Mouse (Mus musculus): ENCODE results near the gene Cyb561. TPM values are rescaled to one million over a fixed set of nuclear protein-coding genes. Genes with fewer than 3 reads are reported as not detected.
A peak's percentile ranks its signal among the peaks of the same experiment; 100 is the strongest.

The Cyb561 gene
- total RNA-seq (2021), result 10 to 100 TPM; 87.9 to 92.8 TPM
- long read RNA-seq, experiment 1, transcript Cyb561-201 (6 exons, 2,741 nt), result major isoform, 65 of 190 reads
- long read RNA-seq, experiment 1, partial matches to known transcripts, result 21 of 190 reads
- long read RNA-seq, experiment 1, other reads (novel, unspliced or antisense), result 99 of 190 reads
- long read RNA-seq, experiment 2, transcript Cyb561-201 (6 exons, 2,741 nt), result major isoform, 35 of 151 reads
- long read RNA-seq, experiment 2, partial matches to known transcripts, result 11 of 151 reads
- long read RNA-seq, experiment 2, other reads (novel, unspliced or antisense), result 99 of 151 reads

- intact Hi-C loops (cut with DNase I), result no loop called here
- no peak within 1 kb of the TSS for H3K27ac ChIP-seq
- no peak for TF ChIP-seq CTCF (IDR thresholded peaks at IDR 0.05)
- no peak for DNase-seq (ENCODE audit: extremely low spot score in 1 of 2, low spot score in 2 of 2)
- H3K4me3 ChIP-seq, result no peak within 1 kb of the TSS
These were observed at the start of gene Cyb561 for GRCm38 (mm10) chr11:105952911-105953386. TSS of gene Cyb561 (minus strand) at chr11:105953336.

DNA sequence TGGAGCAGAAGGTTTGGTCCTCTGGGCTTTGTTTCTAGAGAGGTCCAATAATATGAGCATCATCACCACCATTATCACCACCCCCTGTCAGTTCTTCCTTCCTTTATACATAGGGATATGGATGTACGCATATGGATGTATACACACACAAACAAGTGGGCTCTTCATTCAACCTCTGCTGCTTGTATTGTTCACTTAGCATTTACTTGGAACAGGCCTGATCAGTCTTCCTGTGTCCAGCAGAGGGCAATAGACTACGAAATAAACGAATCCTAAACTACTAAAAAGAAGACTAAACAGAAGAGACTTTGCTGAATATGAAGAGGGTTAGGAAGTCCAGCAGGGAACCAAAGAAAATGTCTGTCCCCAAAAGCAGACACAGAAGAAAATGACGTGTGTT, 48.6 kb upstream of the Cyb561 start:
- TF ChIP-seq CTCF (IDR thresholded peaks at IDR 0.05), result peak; percentile 67
- H3K27ac ChIP-seq, result no peak overlapping the region
- no peak overlapping the region for H3K4me3 ChIP-seq
- intact Hi-C loops (cut with DNase I), result loop anchor here (2.0 to 5.0 kb wide), 2 partner anchors 25 to 76 kb away; no protein-coding TSS in a partner anchor
- DNase-seq (ENCODE audit: extremely low spot score in 1 of 2, low spot score in 2 of 2), result no peak

- no peak for DNase-seq (ENCODE audit: extremely low spot score in 1 of 2, low spot score in 2 of 2)
These were observed 46.9 kb upstream of the Cyb561 start for GRCm38 (mm10) chr11:106000062-106000461.

GRCm38 (mm10) chr11:105994375-105994774, 41.2 kb upstream of the Cyb561 start, which contains the start of gene Ace3:
TSS of gene Ace3 (plus strand) at chr11:105994675.
- H3K4me3 ChIP-seq, result no peak within 1 kb of the TSS
- H3K27ac ChIP-seq, result no peak within 1 kb of the TSS
- TF ChIP-seq CTCF (IDR thresholded peaks at IDR 0.05), result no peak
- DNase-seq (ENCODE audit: extremely low spot score in 1 of 2, low spot score in 2 of 2), result no peak
- intact Hi-C loops (cut with DNase I), result no loop called here

More at GRCm38 (mm10) chr11:106000062-106000461, 46.9 kb upstream of the Cyb561 start:
- intact Hi-C loops (cut with DNase I), result loop anchor here (2.0 to 5.0 kb wide), 2 partner anchors 27 to 77 kb away; no protein-coding TSS in a partner anchor
- no peak overlapping the region for H3K4me3 ChIP-seq
- TF ChIP-seq CTCF (IDR thresholded peaks at IDR 0.05), result no peak
- H3K27ac ChIP-seq, result no peak overlapping the region

DNA sequence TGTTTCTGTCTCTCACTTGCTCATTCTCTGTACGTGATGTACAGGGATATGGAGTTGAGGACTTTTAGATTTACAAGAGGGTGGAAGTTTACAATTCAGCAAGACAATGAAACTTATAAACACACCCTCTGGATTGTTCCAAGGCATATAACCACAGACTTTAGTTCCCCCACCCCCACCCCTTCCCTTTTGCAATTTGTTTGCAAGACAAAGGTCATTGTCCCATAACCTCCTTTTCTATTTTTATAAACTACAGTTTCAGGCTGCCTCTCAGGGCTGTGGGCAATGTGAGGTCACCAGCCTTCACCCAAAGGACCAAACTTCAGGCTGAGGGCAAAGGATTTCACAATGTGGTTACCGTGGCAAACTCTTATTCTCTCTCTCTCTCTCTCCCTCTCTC, 37.1 kb upstream of the Cyb561 start:
- Histone ChIP-seq H3K4me3 (no peak overlapping the region), H3K27ac (no peak overlapping the region)
- DNase-seq (ENCODE audit: extremely low spot score in 1 of 2, low spot score in 2 of 2), result no peak
- no peak for TF ChIP-seq CTCF (IDR thresholded peaks at IDR 0.05)
- intact Hi-C loops (cut with DNase I), result no loop called here

GRCm38 (mm10) chr11:105989446-105989845, 36.3 kb upstream of the Cyb561 start:
- TF ChIP-seq CTCF (IDR thresholded peaks at IDR 0.05), result no peak
- DNase-seq (ENCODE audit: extremely low spot score in 1 of 2, low spot score in 2 of 2), result no peak
- intact Hi-C loops (cut with DNase I), result no loop called here
- H3K27ac ChIP-seq, result no peak overlapping the region
- no peak overlapping the region for H3K4me3 ChIP-seq

DNA sequence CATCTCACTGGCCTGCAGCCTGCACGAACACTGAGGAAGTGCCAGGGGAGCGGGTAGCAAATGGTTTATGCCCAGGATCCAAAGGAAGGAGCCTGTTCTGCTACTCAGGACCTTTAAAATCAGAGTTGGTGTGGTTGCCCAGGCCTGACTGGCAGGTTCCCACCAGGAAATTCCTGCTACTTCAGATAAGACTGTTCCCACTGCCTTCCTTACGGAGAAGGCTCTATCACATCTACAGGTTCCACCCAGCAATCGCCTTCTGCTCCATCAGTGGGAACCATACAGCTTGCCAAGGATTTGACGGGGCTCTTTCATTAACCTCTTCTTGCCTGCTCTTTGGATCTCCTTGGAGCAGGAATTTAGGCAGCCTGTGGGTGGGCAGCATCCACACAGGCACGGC, 34.3 kb upstream of the Cyb561 start:
- no peak for DNase-seq (ENCODE audit: extremely low spot score in 1 of 2, low spot score in 2 of 2)
- Histone ChIP-seq H3K4me3 (no peak overlapping the region), H3K27ac (no peak overlapping the region)
- intact Hi-C loops (cut with DNase I), result no loop called here
- TF ChIP-seq CTCF (IDR thresholded peaks at IDR 0.05), result no peak

- H3K4me3 ChIP-seq, result no peak overlapping the region
- DNase-seq (ENCODE audit: extremely low spot score in 1 of 2, low spot score in 2 of 2), result no peak
- intact Hi-C loops (cut with DNase I), result no loop called here
- H3K27ac ChIP-seq, result no peak overlapping the region
- no peak for TF ChIP-seq CTCF (IDR thresholded peaks at IDR 0.05)
These were observed 31.3 kb upstream of the Cyb561 start for GRCm38 (mm10) chr11:105984452-105984851.

- Histone ChIP-seq H3K27ac (no peak overlapping the region), H3K4me3 (no peak overlapping the region)
- intact Hi-C loops (cut with DNase I), result no loop called here
- DNase-seq (ENCODE audit: extremely low spot score in 1 of 2, low spot score in 2 of 2), result no peak
- TF ChIP-seq CTCF (IDR thresholded peaks at IDR 0.05), result no peak
These were observed 25.5 kb upstream of the Cyb561 start for GRCm38 (mm10) chr11:105978634-105979033.

DNA sequence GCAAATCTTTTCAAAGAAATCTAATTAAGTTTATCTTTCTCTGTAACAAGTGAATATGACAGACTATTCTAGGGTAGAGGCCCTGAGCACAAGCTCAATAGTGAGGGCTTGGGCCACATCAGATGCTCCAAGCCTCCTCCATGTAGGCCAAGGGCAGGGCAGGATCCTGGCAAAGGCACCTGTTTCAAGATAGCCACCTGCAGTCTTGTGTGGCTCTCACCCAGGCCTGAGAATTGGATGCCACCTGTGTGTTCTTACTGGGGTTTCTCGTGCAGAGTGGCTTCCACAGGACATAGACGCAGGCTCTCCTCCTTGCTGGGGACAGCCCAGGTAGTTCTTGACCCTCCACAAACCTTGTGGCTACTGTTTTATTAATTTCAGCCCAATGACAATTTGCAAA, 25.1 kb upstream of the Cyb561 start:
- no peak for TF ChIP-seq CTCF (IDR thresholded peaks at IDR 0.05)
- Histone ChIP-seq H3K4me3 (no peak overlapping the region), H3K27ac (no peak overlapping the region)
- intact Hi-C loops (cut with DNase I), result no loop called here
- DNase-seq (ENCODE audit: extremely low spot score in 1 of 2, low spot score in 2 of 2), result no peak

- TF ChIP-seq CTCF (IDR thresholded peaks at IDR 0.05), result no peak
- DNase-seq (ENCODE audit: extremely low spot score in 1 of 2, low spot score in 2 of 2), result no peak
- intact Hi-C loops (cut with DNase I), result no loop called here
- Histone ChIP-seq H3K27ac (no peak overlapping the region), H3K4me3 (no peak overlapping the region)
These were observed 22.5 kb upstream of the Cyb561 start for GRCm38 (mm10) chr11:105975636-105976035.

DNA sequence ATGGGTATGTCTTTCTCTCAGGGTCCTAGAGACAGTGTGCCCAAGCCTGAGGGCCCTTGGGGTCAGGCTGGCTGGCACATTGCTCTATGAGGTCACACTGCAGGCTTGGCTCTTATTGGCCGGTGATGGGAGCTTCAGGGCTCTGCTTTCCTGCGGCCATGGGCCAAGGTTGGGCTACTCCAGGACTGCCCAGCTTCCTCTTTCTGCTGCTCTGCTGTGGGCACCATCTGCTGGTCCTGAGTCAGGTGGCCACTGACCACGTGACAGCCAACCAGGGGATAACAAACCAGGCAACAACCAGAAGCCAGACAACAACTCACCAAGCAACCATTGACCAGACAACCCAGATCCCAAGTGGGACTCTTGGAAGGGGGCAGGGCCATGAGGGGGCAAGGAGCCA, 21.9 kb upstream of the Cyb561 start:
- H3K27ac ChIP-seq, result no peak overlapping the region
- intact Hi-C loops (cut with DNase I), result no loop called here

DNA sequence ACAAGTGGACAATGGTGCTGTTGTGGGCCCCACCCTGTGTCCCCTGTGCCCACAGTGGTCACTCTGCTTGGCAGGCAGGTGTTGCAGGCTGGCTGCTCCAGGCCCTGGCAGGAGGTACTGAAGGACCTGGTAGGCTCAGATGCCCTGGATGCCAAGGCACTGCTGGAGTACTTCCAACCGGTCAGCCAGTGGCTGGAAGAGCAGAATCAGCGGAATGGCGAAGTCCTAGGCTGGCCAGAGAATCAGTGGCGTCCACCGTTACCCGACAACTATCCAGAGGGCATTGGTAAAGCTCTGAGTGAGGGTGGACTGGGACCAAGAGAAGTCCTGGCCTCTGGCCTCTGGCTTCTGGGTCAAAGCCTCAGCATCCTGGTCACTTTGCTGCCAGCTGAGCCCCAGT, 21.5 kb upstream of the Cyb561 start:
- Histone ChIP-seq H3K4me3 (no peak overlapping the region), H3K27ac (no peak overlapping the region)
- no peak for DNase-seq (ENCODE audit: extremely low spot score in 1 of 2, low spot score in 2 of 2)
- intact Hi-C loops (cut with DNase I), result no loop called here
- no peak for TF ChIP-seq CTCF (IDR thresholded peaks at IDR 0.05)

More for the DNA sequence above, 21.9 kb upstream of the Cyb561 start:
- no peak overlapping the region for H3K4me3 ChIP-seq
- no peak for DNase-seq (ENCODE audit: extremely low spot score in 1 of 2, low spot score in 2 of 2)
- TF ChIP-seq CTCF (IDR thresholded peaks at IDR 0.05), result no peak

Measured in left cerebral cortex, adult 2 months (tissue).